Mouse (Mus musculus): Measurements from ENCODE around the gene Tmem266. TPM values are rescaled to one million over a fixed set of nuclear protein-coding genes. Genes with fewer than 3 reads are reported as not detected.

The Tmem266 gene
- polyA plus RNA-seq, 1 experiment, result not detected

GRCm38 (mm10) chr9:55332949-55333348 is 6.2 kb downstream of the Tmem266 start:
- no peaks in the 10 kb centered on the region for H3K36me3 ChIP-seq (ENCODE audit: control insufficient read depth, insufficient read depth)
- no peak overlapping the region for H3ac ChIP-seq (ENCODE audit: control insufficient read depth, insufficient read length, low read depth)
- peaks cover 30% of the 10 kb centered on the region for H3K27me3 ChIP-seq (ENCODE audit: control insufficient read depth, insufficient read depth, insufficient read length)
- no peak for TF ChIP-seq MAX (IDR thresholded peaks at IDR 0.05)
- TF ChIP-seq FOSL1 (IDR thresholded peaks at IDR 0.05; ENCODE audit: insufficient read depth, low read length, poor library complexity, severe bottlenecking), result no peak
- no peak for TF ChIP-seq MYOG (IDR thresholded peaks at IDR 0.05; ENCODE audit: control insufficient read depth, extremely low read depth, insufficient read length)
- no peak for TF ChIP-seq MYOD1 (IDR thresholded peaks at IDR 0.05; ENCODE audit: control insufficient read depth, insufficient read length, low read depth)
- no peak for TF ChIP-seq CTCF (IDR thresholded peaks at IDR 0.05; ENCODE audit: control insufficient read depth, insufficient read depth, insufficient read length)
- no peak for TF ChIP-seq CEBPB (IDR thresholded peaks at IDR 0.05; ENCODE audit: low read depth)
- TF ChIP-seq USF1 (IDR thresholded peaks at IDR 0.05; ENCODE audit: low read depth), result no peak
- H3K4me3 ChIP-seq (ENCODE audit: insufficient read depth, poor library complexity, severe bottlenecking), result no peak overlapping the region
- no peaks in the 10 kb centered on the region for H3K79me3 ChIP-seq (ENCODE audit: low read depth)
- H3K79me2 ChIP-seq (ENCODE audit: control insufficient read depth, insufficient read depth), result no peaks in the 10 kb centered on the region

- no peaks in the 10 kb centered on the region for H3K36me3 ChIP-seq (ENCODE audit: control insufficient read depth, insufficient read depth)
- TF ChIP-seq MYOD1 (IDR thresholded peaks at IDR 0.05; ENCODE audit: control insufficient read depth, insufficient read length, low read depth) (no peak), MAX (IDR thresholded peaks at IDR 0.05) (no peak), USF1 (IDR thresholded peaks at IDR 0.05; ENCODE audit: low read depth) (no peak), CEBPB (IDR thresholded peaks at IDR 0.05; ENCODE audit: low read depth) (no peak), MYOG (IDR thresholded peaks at IDR 0.05; ENCODE audit: control insufficient read depth, extremely low read depth, insufficient read length) (no peak), CTCF (IDR thresholded peaks at IDR 0.05; ENCODE audit: control insufficient read depth, insufficient read depth, insufficient read length) (no peak), FOSL1 (IDR thresholded peaks at IDR 0.05; ENCODE audit: insufficient read depth, low read length, poor library complexity, severe bottlenecking) (no peak)
- H3K79me2 ChIP-seq (ENCODE audit: control insufficient read depth, insufficient read depth), result no peaks in the 10 kb centered on the region
- H3K27me3 ChIP-seq (ENCODE audit: control insufficient read depth, insufficient read depth, insufficient read length), result peaks cover 21% of the 10 kb centered on the region
- no peak overlapping the region for H3K4me3 ChIP-seq (ENCODE audit: insufficient read depth, poor library complexity, severe bottlenecking)
- H3K79me3 ChIP-seq (ENCODE audit: low read depth), result no peaks in the 10 kb centered on the region
- H3ac ChIP-seq (ENCODE audit: control insufficient read depth, insufficient read length, low read depth), result no peak overlapping the region
Measured at GRCm38 (mm10) chr9:55344165-55344564, 17.5 kb downstream of the Tmem266 start.

- TF ChIP-seq MAX (IDR thresholded peaks at IDR 0.05) (no peak), MYOD1 (IDR thresholded peaks at IDR 0.05; ENCODE audit: control insufficient read depth, insufficient read length, low read depth) (no peak), CTCF (IDR thresholded peaks at IDR 0.05; ENCODE audit: control insufficient read depth, insufficient read depth, insufficient read length) (no peak), CEBPB (IDR thresholded peaks at IDR 0.05; ENCODE audit: low read depth) (no peak), USF1 (IDR thresholded peaks at IDR 0.05; ENCODE audit: low read depth) (no peak), MYOG (IDR thresholded peaks at IDR 0.05; ENCODE audit: control insufficient read depth, extremely low read depth, insufficient read length) (no peak), FOSL1 (IDR thresholded peaks at IDR 0.05; ENCODE audit: insufficient read depth, low read length, poor library complexity, severe bottlenecking) (no peak)
- Histone ChIP-seq H3K4me3 (ENCODE audit: insufficient read depth, poor library complexity, severe bottlenecking) (no peak overlapping the region), H3K79me3 (ENCODE audit: low read depth) (no peaks in the 10 kb centered on the region), H3K79me2 (ENCODE audit: control insufficient read depth, insufficient read depth) (no peaks in the 10 kb centered on the region), H3ac (ENCODE audit: control insufficient read depth, insufficient read length, low read depth) (no peak overlapping the region), H3K36me3 (ENCODE audit: control insufficient read depth, insufficient read depth) (no peaks in the 10 kb centered on the region), H3K27me3 (ENCODE audit: control insufficient read depth, insufficient read depth, insufficient read length) (peaks cover 31% of the 10 kb centered on the region)
Measured at GRCm38 (mm10) chr9:55345332-55345731, 18.6 kb downstream of the Tmem266 start.

GRCm38 (mm10) chr9:55348664-55349063 is 22.0 kb downstream of the Tmem266 start:
- H3K79me3 ChIP-seq (ENCODE audit: low read depth), result no peaks in the 10 kb centered on the region
- TF ChIP-seq CTCF (IDR thresholded peaks at IDR 0.05; ENCODE audit: control insufficient read depth, insufficient read depth, insufficient read length) (no peak), MYOG (IDR thresholded peaks at IDR 0.05; ENCODE audit: control insufficient read depth, extremely low read depth, insufficient read length) (no peak)
- no peaks in the 10 kb centered on the region for H3K36me3 ChIP-seq (ENCODE audit: control insufficient read depth, insufficient read depth)
- no peak overlapping the region for H3ac ChIP-seq (ENCODE audit: control insufficient read depth, insufficient read length, low read depth)
- no peak overlapping the region for H3K4me3 ChIP-seq (ENCODE audit: insufficient read depth, poor library complexity, severe bottlenecking)
- peaks cover 44% of the 10 kb centered on the region for H3K27me3 ChIP-seq (ENCODE audit: control insufficient read depth, insufficient read depth, insufficient read length)
- H3K79me2 ChIP-seq (ENCODE audit: control insufficient read depth, insufficient read depth), result no peaks in the 10 kb centered on the region

GRCm38 (mm10) chr9:55354686-55355085 is 28.0 kb downstream of the Tmem266 start:
- H3K79me3 ChIP-seq (ENCODE audit: low read depth), result no peaks in the 10 kb centered on the region
- no peak overlapping the region for H3K4me3 ChIP-seq (ENCODE audit: insufficient read depth, poor library complexity, severe bottlenecking)
- peaks cover 23% of the 10 kb centered on the region for H3K27me3 ChIP-seq (ENCODE audit: control insufficient read depth, insufficient read depth, insufficient read length)
- no peak overlapping the region for H3ac ChIP-seq (ENCODE audit: control insufficient read depth, insufficient read length, low read depth)
- no peak for TF ChIP-seq MAX (IDR thresholded peaks at IDR 0.05)
- no peak for TF ChIP-seq CTCF (IDR thresholded peaks at IDR 0.05; ENCODE audit: control insufficient read depth, insufficient read depth, insufficient read length)
- TF ChIP-seq FOSL1 (IDR thresholded peaks at IDR 0.05; ENCODE audit: insufficient read depth, low read length, poor library complexity, severe bottlenecking), result no peak
- TF ChIP-seq CEBPB (IDR thresholded peaks at IDR 0.05; ENCODE audit: low read depth), result no peak
- no peak for TF ChIP-seq USF1 (IDR thresholded peaks at IDR 0.05; ENCODE audit: low read depth)
- TF ChIP-seq MYOD1 (IDR thresholded peaks at IDR 0.05; ENCODE audit: control insufficient read depth, insufficient read length, low read depth), result no peak
- H3K36me3 ChIP-seq (ENCODE audit: control insufficient read depth, insufficient read depth), result no peaks in the 10 kb centered on the region
- H3K79me2 ChIP-seq (ENCODE audit: control insufficient read depth, insufficient read depth), result no peaks in the 10 kb centered on the region

GRCm38 (mm10) chr9:55355270-55355834 is 28.6 kb downstream of the Tmem266 start:
- H3ac ChIP-seq (ENCODE audit: control insufficient read depth, insufficient read length, low read depth), result no peak overlapping the region
- no peaks in the 10 kb centered on the region for H3K79me3 ChIP-seq (ENCODE audit: low read depth)
- no peak overlapping the region for H3K4me3 ChIP-seq (ENCODE audit: insufficient read depth, poor library complexity, severe bottlenecking)
- no peak for TF ChIP-seq USF1 (IDR thresholded peaks at IDR 0.05; ENCODE audit: low read depth)
- TF ChIP-seq FOSL1 (IDR thresholded peaks at IDR 0.05; ENCODE audit: insufficient read depth, low read length, poor library complexity, severe bottlenecking), result no peak
- no peak for TF ChIP-seq MYOD1 (IDR thresholded peaks at IDR 0.05; ENCODE audit: control insufficient read depth, insufficient read length, low read depth)
- no peak for TF ChIP-seq CEBPB (IDR thresholded peaks at IDR 0.05; ENCODE audit: low read depth)
- TF ChIP-seq MYOG (IDR thresholded peaks at IDR 0.05; ENCODE audit: control insufficient read depth, extremely low read depth, insufficient read length), result no peak
- no peak for TF ChIP-seq CTCF (IDR thresholded peaks at IDR 0.05; ENCODE audit: control insufficient read depth, insufficient read depth, insufficient read length)
- no peak for TF ChIP-seq MAX (IDR thresholded peaks at IDR 0.05)
- peaks cover 18% of the 10 kb centered on the region for H3K27me3 ChIP-seq (ENCODE audit: control insufficient read depth, insufficient read depth, insufficient read length)
- H3K36me3 ChIP-seq (ENCODE audit: control insufficient read depth, insufficient read depth), result no peaks in the 10 kb centered on the region
- H3K79me2 ChIP-seq (ENCODE audit: control insufficient read depth, insufficient read depth), result no peaks in the 10 kb centered on the region

Measured in C2C12 (cell line).